Mouse (Mus musculus) myocyte (in vitro differentiated cells): ENCODE results near the gene Nefh.

Experiments used
- E2F4 ChIP-seq: IDR thresholded peaks from one replicate; pipeline ENCODE4 v1.6.1; 2011; ENCODE audit warnings: mild to moderate bottlenecking, control low read depth, moderate library complexity; ENCODE audit not compliant: insufficient read depth
- MAX ChIP-seq: IDR thresholded peaks from one replicate; pipeline ENCODE4 v1.6.1; 2011; ENCODE audit warnings: low read depth, mild to moderate bottlenecking, control low read depth
- MYOD1 ChIP-seq, 3 experiments: IDR thresholded peaks; one replicate each; pipeline ENCODE4 v1.6.1; 2011; ENCODE audit warnings: control low read depth in 2 of 3, low read depth in 2 of 3, mild to moderate bottlenecking in 2 of 3, moderate library complexity in 1 of 3; ENCODE audit not compliant: insufficient read length in 2 of 3, control insufficient read depth in 1 of 3
- MYOG ChIP-seq, 3 experiments: IDR thresholded peaks; one replicate each; pipeline ENCODE4 v1.6.1; 2011; ENCODE audit warnings: control low read depth in 2 of 3, low read depth in 2 of 3, mild to moderate bottlenecking in 2 of 3; ENCODE audit not compliant: insufficient read length in 2 of 3, control insufficient read depth in 1 of 3, insufficient read depth in 1 of 3
- POLR2A ChIP-seq: IDR thresholded peaks from one replicate; pipeline ENCODE4 v1.6.1; 2011; ENCODE audit warnings: low read depth, mild to moderate bottlenecking, control low read depth, moderate library complexity; ENCODE audit not compliant: insufficient read length
- SRF ChIP-seq: IDR thresholded peaks from one replicate; pipeline ENCODE4 v1.6.1; 2011; ENCODE audit warnings: low read depth; ENCODE audit not compliant: control insufficient read depth, insufficient read length
- TCF12 ChIP-seq: IDR thresholded peaks from one replicate; pipeline ENCODE4 v1.6.1; 2011; ENCODE audit warnings: mild to moderate bottlenecking, control low read depth; ENCODE audit not compliant: poor library complexity, insufficient read depth, severe bottlenecking
- TCF3 ChIP-seq: IDR thresholded peaks from one replicate; pipeline ENCODE4 v1.6.1; 2011; ENCODE audit warnings: low read depth, control low read depth; ENCODE audit not compliant: insufficient read length
- USF1 ChIP-seq: IDR thresholded peaks from one replicate; pipeline ENCODE4 v1.6.1; 2011; ENCODE audit warnings: low read depth, mild to moderate bottlenecking, control low read depth, moderate library complexity

DNA sequence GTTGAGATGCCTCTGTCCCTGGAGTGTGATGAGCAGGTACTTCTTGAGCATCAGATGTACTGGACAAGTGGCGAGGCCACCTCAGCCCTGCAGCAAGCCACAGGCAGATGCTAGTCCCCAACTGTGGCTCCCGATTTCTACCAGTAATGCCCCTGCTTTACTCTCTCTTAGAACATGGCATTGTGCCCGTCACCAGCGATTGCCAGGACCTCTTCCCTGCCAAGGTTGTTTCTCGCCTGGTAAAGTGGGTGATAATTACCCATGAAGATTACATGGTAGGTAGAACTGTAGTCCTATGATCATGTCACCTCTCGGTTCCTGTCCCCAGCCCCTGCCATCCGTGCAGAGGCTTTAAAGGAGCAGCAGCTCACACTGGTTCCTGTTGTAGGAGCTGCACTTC lies 26.1 kb downstream of the Nefh start:
- no peak for TF ChIP-seq POLR2A
- TF ChIP-seq E2F4: no peak
- no peak for TF ChIP-seq TCF12
- TF ChIP-seq MYOG (IDR thresholded peaks at IDR 0.05; ENCODE audit: control insufficient read depth in 1 of 3, insufficient read depth in 1 of 3, insufficient read length in 2 of 3, low read depth in 2 of 3): no peak
- no peak for TF ChIP-seq MAX
- no peak for TF ChIP-seq MYOD1 (IDR thresholded peaks at IDR 0.05; ENCODE audit: control insufficient read depth in 1 of 3, insufficient read length in 2 of 3, low read depth in 2 of 3)
- no peak for TF ChIP-seq SRF
- TF ChIP-seq TCF3: no peak
- TF ChIP-seq USF1: no peak
